Mouse (Mus musculus) adrenal gland, postnatal 14 days (tissue): ENCODE measurements around the gene Tigd4. TPM values are rescaled to one million over a fixed set of nuclear protein-coding genes. Genes with fewer than 3 reads are reported as not detected.
A peak's percentile ranks its signal among the peaks of the same experiment; 100 is the strongest.

ENCODE experiments used
- DNase-seq: peaks from one replicate; pipeline ENCODE4 v3.0.0; 2021; ENCODE audit warnings: mixed read lengths
- total RNA-seq: library from RNA; stranded (reverse); gene quantifications from 2 replicates; pipeline ENCODE4 v1.2.3, GENCODE M21; 2021

The Tigd4 gene
- total RNA-seq, 1 experiment from 2014 or later, result not detected

GRCm38 (mm10) chr3:84615050-84615855 is 21.9 kb downstream of the Tigd4 start:
- peak; percentile 40 for DNase-seq

- DNase-seq, result no peak
Observed at GRCm38 (mm10) chr3:84615856-84616225, 22.5 kb downstream of the Tigd4 start.

- DNase-seq, result no peak
Observed at GRCm38 (mm10) chr3:84618627-84619026, 25.3 kb downstream of the Tigd4 start.

GRCm38 (mm10) chr3:84619056-84619455 is 25.7 kb downstream of the Tigd4 start:
- no peak for DNase-seq

- DNase-seq, result no peak
Observed at GRCm38 (mm10) chr3:84619725-84620124, 26.4 kb downstream of the Tigd4 start.

- no peak for DNase-seq
Observed at GRCm38 (mm10) chr3:84622026-84622425, 28.7 kb downstream of the Tigd4 start.

GRCm38 (mm10) chr3:84631586-84631985 is 38.2 kb downstream of the Tigd4 start:
- no peak for DNase-seq

GRCm38 (mm10) chr3:84637095-84637494 is 43.7 kb downstream of the Tigd4 start:
- no peak for DNase-seq

GRCm38 (mm10) chr3:84637890-84638578 is 44.7 kb downstream of the Tigd4 start:
- DNase-seq, result no peak

GRCm38 (mm10) chr3:84638858-84639257 is 45.5 kb downstream of the Tigd4 start:
- DNase-seq, result peak; percentile 18

GRCm38 (mm10) chr3:84639767-84640500 is 46.6 kb downstream of the Tigd4 start:
- DNase-seq, result peak; percentile 71

GRCm38 (mm10) chr3:84640536-84640935 is 47.2 kb downstream of the Tigd4 start:
- DNase-seq, result no peak

GRCm38 (mm10) chr3:84641391-84641790 is 48.0 kb downstream of the Tigd4 start:
- DNase-seq, result no peak

GRCm38 (mm10) chr3:84642942-84643341 is 49.6 kb downstream of the Tigd4 start:
- no peak for DNase-seq

- DNase-seq, result no peak
Observed at GRCm38 (mm10) chr3:84645156-84646006, 52.0 kb downstream of the Tigd4 start.

GRCm38 (mm10) chr3:84646007-84646290 is 52.6 kb downstream of the Tigd4 start:
- DNase-seq, result peak; percentile 39

GRCm38 (mm10) chr3:84646331-84646845 is 53.0 kb downstream of the Tigd4 start:
- DNase-seq, result peak; percentile 71

Other genes with a start within 250 kb of the Tigd4 start
- gene Fhdc1, start 113.1 kb upstream of the Tigd4 start, total RNA-seq, result 13.6 and 15.1 TPM in 2 replicates
- 47.2 and 47.6 TPM in 2 replicates for gene Arfip1, start 10.9 kb upstream of the Tigd4 start, total RNA-seq
- 4.0 and 4.6 TPM in 2 replicates for gene Tmem154, start 72.6 kb downstream of the Tigd4 start, total RNA-seq
- gene Fbxw7, start 221.7 kb downstream of the Tigd4 start, total RNA-seq, result 15.8 and 18.5 TPM in 2 replicates